Mouse (Mus musculus): ENCODE measurements around the gene Ubac2. TPM values are rescaled to one million over a fixed set of nuclear protein-coding genes. Genes with fewer than 3 reads are reported as not detected.
A peak's percentile ranks its signal among the peaks of the same experiment; 100 is the strongest.

Ubac2 gene
- polyA plus RNA-seq, 1 experiment: 19.1 TPM

GRCm38 (mm10) chr14:121927451-121927850, 49.0 kb downstream of the Ubac2 start:
- Histone ChIP-seq H3K4me3 (ENCODE audit: insufficient read depth, low read depth, low read length) (no peak overlapping the region), H3K4me1 (ENCODE audit: control insufficient read depth, insufficient read depth, insufficient read length, low read length) (peaks cover 13% of the 10 kb centered on the region), H3K27ac (replicated peaks; ENCODE audit: low read depth, low read length) (no peak overlapping the region)

- Histone ChIP-seq H3K4me1 (ENCODE audit: control insufficient read depth, insufficient read depth, insufficient read length, low read length) (peaks cover 13% of the 10 kb centered on the region), H3K27ac (replicated peaks; ENCODE audit: low read depth, low read length) (peak overlapping the region; percentile 71), H3K4me3 (ENCODE audit: insufficient read depth, low read depth, low read length) (no peak overlapping the region)
These were observed 50.1 kb downstream of the Ubac2 start for GRCm38 (mm10) chr14:121928375-121929137.

- peak overlapping the region; percentile 85 for H3K27ac ChIP-seq (replicated peaks; ENCODE audit: low read depth, low read length)
- H3K4me1 ChIP-seq (ENCODE audit: control insufficient read depth, insufficient read depth, insufficient read length, low read length): peaks cover 13% of the 10 kb centered on the region
- H3K4me3 ChIP-seq (ENCODE audit: insufficient read depth, low read depth, low read length): no peak overlapping the region
These were observed 51.0 kb downstream of the Ubac2 start for GRCm38 (mm10) chr14:121929243-121929951.

- Histone ChIP-seq H3K27ac (replicated peaks; ENCODE audit: low read depth, low read length) (no peak overlapping the region), H3K4me3 (ENCODE audit: insufficient read depth, low read depth, low read length) (no peak overlapping the region), H3K4me1 (ENCODE audit: control insufficient read depth, insufficient read depth, insufficient read length, low read length) (peaks cover 9% of the 10 kb centered on the region; the same call in 1 of the 2 replicates)
These were observed 52.4 kb downstream of the Ubac2 start for GRCm38 (mm10) chr14:121930731-121931383.

- no peak overlapping the region for H3K4me3 ChIP-seq (ENCODE audit: insufficient read depth, low read depth, low read length)
- no peak overlapping the region for H3K27ac ChIP-seq (replicated peaks; ENCODE audit: low read depth, low read length)
- H3K4me1 ChIP-seq (ENCODE audit: control insufficient read depth, insufficient read depth, insufficient read length, low read length): peaks cover 9% of the 10 kb centered on the region; the same call in 1 of the 2 replicates
These were observed 53.2 kb downstream of the Ubac2 start for GRCm38 (mm10) chr14:121931594-121931993.

- H3K27ac ChIP-seq (replicated peaks; ENCODE audit: low read depth, low read length): no peak overlapping the region
These were observed 53.8 kb downstream of the Ubac2 start for GRCm38 (mm10) chr14:121932180-121932579.

GRCm38 (mm10) chr14:121933906-121934596, 55.6 kb downstream of the Ubac2 start:
- H3K4me3 ChIP-seq (ENCODE audit: insufficient read depth, low read depth, low read length): no peak overlapping the region

More at GRCm38 (mm10) chr14:121932180-121932579, 53.8 kb downstream of the Ubac2 start:
- H3K4me1 ChIP-seq (ENCODE audit: control insufficient read depth, insufficient read depth, insufficient read length, low read length): peaks cover 9% of the 10 kb centered on the region; the same call in 1 of the 2 replicates
- no peak overlapping the region for H3K4me3 ChIP-seq (ENCODE audit: insufficient read depth, low read depth, low read length)

GRCm38 (mm10) chr14:121934597-121934946, 56.2 kb downstream of the Ubac2 start:
- Histone ChIP-seq H3K4me3 (ENCODE audit: insufficient read depth, low read depth, low read length) (no peak overlapping the region), H3K27ac (replicated peaks; ENCODE audit: low read depth, low read length) (no peak overlapping the region), H3K4me1 (ENCODE audit: control insufficient read depth, insufficient read depth, insufficient read length, low read length) (peaks cover 11% of the 10 kb centered on the region)

More at GRCm38 (mm10) chr14:121933906-121934596, 55.6 kb downstream of the Ubac2 start:
- Histone ChIP-seq H3K27ac (replicated peaks; ENCODE audit: low read depth, low read length) (no peak overlapping the region), H3K4me1 (ENCODE audit: control insufficient read depth, insufficient read depth, insufficient read length, low read length) (peaks cover 12% of the 10 kb centered on the region)

- H3K4me3 ChIP-seq (ENCODE audit: insufficient read depth, low read depth, low read length): no peak overlapping the region
- H3K4me1 ChIP-seq (ENCODE audit: control insufficient read depth, insufficient read depth, insufficient read length, low read length): peaks cover 6% of the 10 kb centered on the region
- no peak overlapping the region for H3K27ac ChIP-seq (replicated peaks; ENCODE audit: low read depth, low read length)
These were observed 57.9 kb downstream of the Ubac2 start for GRCm38 (mm10) chr14:121936356-121936755.

GRCm38 (mm10) chr14:121936856-121937255, 58.4 kb downstream of the Ubac2 start:
- Histone ChIP-seq H3K4me1 (ENCODE audit: control insufficient read depth, insufficient read depth, insufficient read length, low read length) (peaks cover 3% of the 10 kb centered on the region; the same call in 1 of the 2 replicates), H3K4me3 (ENCODE audit: insufficient read depth, low read depth, low read length) (no peak overlapping the region), H3K27ac (replicated peaks; ENCODE audit: low read depth, low read length) (no peak overlapping the region)

- Histone ChIP-seq H3K4me1 (ENCODE audit: control insufficient read depth, insufficient read depth, insufficient read length, low read length) (peaks cover 3% of the 10 kb centered on the region; the same call in 1 of the 2 replicates), H3K4me3 (ENCODE audit: insufficient read depth, low read depth, low read length) (no peak overlapping the region), H3K27ac (replicated peaks; ENCODE audit: low read depth, low read length) (peak overlapping the region; percentile 63)
These were observed 59.3 kb downstream of the Ubac2 start for GRCm38 (mm10) chr14:121937601-121938255.

GRCm38 (mm10) chr14:121938256-121939191, 60.1 kb downstream of the Ubac2 start:
- H3K4me3 ChIP-seq (ENCODE audit: insufficient read depth, low read depth, low read length): no peak overlapping the region
- peaks cover 3% of the 10 kb centered on the region; the same call in 1 of the 2 replicates for H3K4me1 ChIP-seq (ENCODE audit: control insufficient read depth, insufficient read depth, insufficient read length, low read length)
- H3K27ac ChIP-seq (replicated peaks; ENCODE audit: low read depth, low read length): peak overlapping the region; percentile 63

- Histone ChIP-seq H3K4me1 (ENCODE audit: control insufficient read depth, insufficient read depth, insufficient read length, low read length) (peaks cover 3% of the 10 kb centered on the region; the same call in 1 of the 2 replicates), H3K27ac (replicated peaks; ENCODE audit: low read depth, low read length) (no peak overlapping the region; the same call in 1 of the 2 replicates), H3K4me3 (ENCODE audit: insufficient read depth, low read depth, low read length) (no peak overlapping the region)
These were observed 61.2 kb downstream of the Ubac2 start for GRCm38 (mm10) chr14:121939582-121939981.

All from brown adipose tissue, adult 24 weeks (tissue).